Mouse (Mus musculus): ENCODE data around the gene Ambra1.

Ambra1 gene

GRCm38 (mm10) chr2:91928534-91929350 lies 198.8 kb downstream of the Ambra1 start:
- in situ Hi-C loops (cut with MboI; ENCODE audit: low pct_unique_long_range_greater_than_20kb in 1 of 2, low sequenced_read_pairs in 2 of 2, unreplicated experiment in 1 of 2), result no loop called here

- in situ Hi-C loops (cut with MboI; ENCODE audit: low pct_unique_long_range_greater_than_20kb in 1 of 2, low sequenced_read_pairs in 2 of 2, unreplicated experiment in 1 of 2), result no loop called here
Measured at GRCm38 (mm10) chr2:91929455-91929854, 199.5 kb downstream of the Ambra1 start.

GRCm38 (mm10) chr2:91929936-91930335 lies 200.0 kb downstream of the Ambra1 start:
- in situ Hi-C loops (cut with MboI; ENCODE audit: low pct_unique_long_range_greater_than_20kb in 1 of 2, low sequenced_read_pairs in 2 of 2, unreplicated experiment in 1 of 2), result loop anchor here in 1 of 2 experiments (5.0 kb wide), 1 partner anchor 42 kb away; no protein-coding TSS in a partner anchor

GRCm38 (mm10) chr2:91930761-91931291 lies 200.9 kb downstream of the Ambra1 start:
- in situ Hi-C loops (cut with MboI; ENCODE audit: low pct_unique_long_range_greater_than_20kb in 1 of 2, low sequenced_read_pairs in 2 of 2, unreplicated experiment in 1 of 2), result loop anchor here in 1 of 2 experiments (5.0 kb wide), 1 partner anchor 41 kb away; no protein-coding TSS in a partner anchor

- in situ Hi-C loops (cut with MboI; ENCODE audit: low pct_unique_long_range_greater_than_20kb in 1 of 2, low sequenced_read_pairs in 2 of 2, unreplicated experiment in 1 of 2), result loop anchor here in 1 of 2 experiments (5.0 kb wide), 1 partner anchor 41 kb away; no protein-coding TSS in a partner anchor
Measured at GRCm38 (mm10) chr2:91931328-91932159, 201.6 kb downstream of the Ambra1 start.

GRCm38 (mm10) chr2:91932160-91932711 lies 202.3 kb downstream of the Ambra1 start, which contains the start of gene Mdk:
Gene Mdk (minus strand): TSS chr2:91932297.
- in situ Hi-C loops (cut with MboI; ENCODE audit: low pct_unique_long_range_greater_than_20kb in 1 of 2, low sequenced_read_pairs in 2 of 2, unreplicated experiment in 1 of 2), result loop anchor here in 1 of 2 experiments (5.0 kb wide), 1 partner anchor 40 kb away; no protein-coding TSS in a partner anchor

- in situ Hi-C loops (cut with MboI; ENCODE audit: low pct_unique_long_range_greater_than_20kb in 1 of 2, low sequenced_read_pairs in 2 of 2, unreplicated experiment in 1 of 2), result loop anchor here in 1 of 2 experiments (5.0 kb wide), 1 partner anchor 39 kb away; no protein-coding TSS in a partner anchor
Measured at GRCm38 (mm10) chr2:91932737-91933350, 202.9 kb downstream of the Ambra1 start.

- in situ Hi-C loops (cut with MboI; ENCODE audit: low pct_unique_long_range_greater_than_20kb in 1 of 2, low sequenced_read_pairs in 2 of 2, unreplicated experiment in 1 of 2), result loop anchor here in 1 of 2 experiments (5.0 kb wide), 1 partner anchor 39 kb away; no protein-coding TSS in a partner anchor
Measured at GRCm38 (mm10) chr2:91933471-91933870, 203.5 kb downstream of the Ambra1 start.

GRCm38 (mm10) chr2:91934016-91934415 lies 204.1 kb downstream of the Ambra1 start:
- in situ Hi-C loops (cut with MboI; ENCODE audit: low pct_unique_long_range_greater_than_20kb in 1 of 2, low sequenced_read_pairs in 2 of 2, unreplicated experiment in 1 of 2), result loop anchor here in 1 of 2 experiments (5.0 kb wide), 1 partner anchor 38 kb away; no protein-coding TSS in a partner anchor

GRCm38 (mm10) chr2:91934826-91935525 lies 205.0 kb downstream of the Ambra1 start:
- in situ Hi-C loops (cut with MboI; ENCODE audit: low pct_unique_long_range_greater_than_20kb in 1 of 2, low sequenced_read_pairs in 2 of 2, unreplicated experiment in 1 of 2), result loop anchor here in 1 of 2 experiments (5.0 kb wide), 1 partner anchor 37 kb away; no protein-coding TSS in a partner anchor

- in situ Hi-C loops (cut with MboI; ENCODE audit: low pct_unique_long_range_greater_than_20kb in 1 of 2, low sequenced_read_pairs in 2 of 2, unreplicated experiment in 1 of 2), result no loop called here
Measured at GRCm38 (mm10) chr2:91936154-91936553, 206.2 kb downstream of the Ambra1 start.

GRCm38 (mm10) chr2:91939303-91939935 lies 209.5 kb downstream of the Ambra1 start:
- in situ Hi-C loops (cut with MboI; ENCODE audit: low pct_unique_long_range_greater_than_20kb in 1 of 2, low sequenced_read_pairs in 2 of 2, unreplicated experiment in 1 of 2), result no loop called here

GRCm38 (mm10) chr2:91942356-91942755 lies 212.4 kb downstream of the Ambra1 start:
- in situ Hi-C loops (cut with MboI; ENCODE audit: low pct_unique_long_range_greater_than_20kb in 1 of 2, low sequenced_read_pairs in 2 of 2, unreplicated experiment in 1 of 2), result no loop called here

GRCm38 (mm10) chr2:91944170-91944950 lies 214.4 kb downstream of the Ambra1 start:
- in situ Hi-C loops (cut with MboI; ENCODE audit: low pct_unique_long_range_greater_than_20kb in 1 of 2, low sequenced_read_pairs in 2 of 2, unreplicated experiment in 1 of 2), result no loop called here

- in situ Hi-C loops (cut with MboI; ENCODE audit: low pct_unique_long_range_greater_than_20kb in 1 of 2, low sequenced_read_pairs in 2 of 2, unreplicated experiment in 1 of 2), result no loop called here
Measured at GRCm38 (mm10) chr2:91945483-91945882, 215.5 kb downstream of the Ambra1 start, which contains the start of gene Gm9821. Gene Gm9821 (plus strand): TSS chr2:91945703.

GRCm38 (mm10) chr2:91946836-91947235 lies 216.9 kb downstream of the Ambra1 start:
- in situ Hi-C loops (cut with MboI; ENCODE audit: low pct_unique_long_range_greater_than_20kb in 1 of 2, low sequenced_read_pairs in 2 of 2, unreplicated experiment in 1 of 2), result no loop called here
